14 mouse cellular contexts compared by ENCODE assay signal in genomic region chr4:83330369-83330768, GRCm38 (mm10).
"Had no signal": no experiment of that assay in that cellular context is flagged by ENCODE, and none has a peak within 500 bp of the region (broad histone marks: within the 10 kb centered on the region; RNA-seq: fewer than 3 reads in every experiment).

No protein-coding gene starts in this region.

- H3K4me3 ChIP-seq: midbrain, embryonic 10.5 days; midbrain, embryonic 12.5 days; neural tube, embryonic 12.5 days; stomach, embryonic 15.5 days had no signal

- H3K36me3 ChIP-seq: midbrain, embryonic 10.5 days; midbrain, embryonic 12.5 days; neural tube, embryonic 12.5 days; stomach, embryonic 15.5 days had no signal

- H3K9me3 ChIP-seq: midbrain, embryonic 10.5 days; midbrain, embryonic 12.5 days; neural tube, embryonic 12.5 days; stomach, embryonic 15.5 days had no signal

- DNase-seq: lung, adult 18-20 months; lung, embryonic 14.5 days; lung, postnatal 10 days; lung, postnatal 4 days; midbrain, embryonic 14.5 days; right cerebral cortex, postnatal 14 days; thymus, adult 2 months; thymus, postnatal 25 days; thymus, postnatal 4 days had no signal

- H3K27me3 ChIP-seq: neural tube, embryonic 12.5 days had no signal

- H3K4me1 ChIP-seq: midbrain, embryonic 12.5 days; neural tube, embryonic 12.5 days; stomach, embryonic 15.5 days had no signal

- H3K27ac ChIP-seq: midbrain, embryonic 10.5 days; midbrain, embryonic 12.5 days; neural tube, embryonic 12.5 days; stomach, embryonic 15.5 days; stomach, postnatal 0 days had no signal
